Mouse (Mus musculus) cerebellum, adult 2 months (tissue): ENCODE measurements around the gene Zfp790.

Source experiments
- CTCF ChIP-seq: fragments of 200-500 bp; IDR thresholded peaks from 2 replicates; pipeline ENCODE4 v1.5.1; 2011; ENCODE audit warnings: low read depth, mild to moderate bottlenecking, control low read depth, low read length, moderate library complexity, borderline replicate concordance; ENCODE audit not compliant: insufficient read depth
- POLR2A ChIP-seq: fragments of 200-500 bp; IDR thresholded peaks from 2 replicates; pipeline ENCODE4 v1.6.1; 2011; ENCODE audit warnings: low read length, control low read depth, borderline replicate concordance; ENCODE audit not compliant: insufficient read depth

DNA sequence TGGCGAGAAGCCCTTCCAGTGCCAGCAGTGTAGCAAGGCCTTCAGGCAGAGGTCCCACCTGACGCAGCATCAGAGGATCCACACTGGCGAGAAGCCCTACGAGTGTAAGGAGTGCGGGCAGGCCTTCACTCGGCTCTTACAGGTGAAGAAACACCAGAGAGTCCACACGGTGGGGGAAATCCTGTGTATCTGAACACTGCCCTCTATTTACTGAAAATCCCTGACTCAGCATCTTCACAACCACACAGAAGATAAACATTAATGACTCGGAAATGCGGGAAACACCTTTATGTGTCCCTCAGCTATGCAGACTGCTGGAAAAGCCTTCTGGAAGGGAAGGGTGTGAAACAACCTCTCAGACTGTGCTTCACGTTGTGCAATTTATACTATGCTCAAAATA lies 38.5 kb upstream of the Zfp790 start:
- no peak for TF ChIP-seq POLR2A
- TF ChIP-seq CTCF = no peak
